Mouse (Mus musculus) limb, embryonic 10.5 days (tissue): ENCODE results near the gene Cct7. TPM values are rescaled to one million over a fixed set of nuclear protein-coding genes. Genes with fewer than 3 reads are reported as not detected.
"Not testable (repeated sequence)": the region's sequence is repeated elsewhere in the genome, so short reads cannot be mapped to it uniquely, and the experiment has no call there.

Experiments used
- DNase-seq: peaks from one replicate; pipeline ENCODE4 v3.0.0-alpha.2; 2017; ENCODE audit warnings: low spot score
- H3K27ac ChIP-seq: fragments of 300-500 bp; sonication (generic); 2 replicates; pipeline ENCODE4 v1.5.1; 2016; ENCODE audit warnings: mild to moderate bottlenecking
- H3K27me3 ChIP-seq: fragments of 300-500 bp; sonication (generic); 2 replicates; pipeline ENCODE4 v1.6.1; 2016; ENCODE audit warnings: low read depth, mild to moderate bottlenecking; ENCODE audit not compliant: poor library complexity, severe bottlenecking
- H3K36me3 ChIP-seq: fragments of 300-500 bp; sonication (generic); 2 replicates; pipeline ENCODE4 v1.6.1; 2016; ENCODE audit warnings: mild to moderate bottlenecking, moderate library complexity
- H3K4me1 ChIP-seq: fragments of 300-500 bp; sonication (generic); 2 replicates; pipeline ENCODE4 v1.6.1; 2016
- H3K4me3 ChIP-seq: fragments of 300-500 bp; sonication (generic); 2 replicates; pipeline ENCODE4 v1.5.1; 2016; ENCODE audit warnings: mild to moderate bottlenecking, moderate library complexity
- H3K9me3 ChIP-seq: fragments of 300-500 bp; sonication (generic); replicated peaks from 2 replicates; pipeline ENCODE4 v1.6.1; 2016; ENCODE audit warnings: mild to moderate bottlenecking
- WGBS: fragments of 180-500 bp; shearing (Covaris S2); methylation state at CpG from one replicate; pipeline ENCODE4 v1.1.7; 2016; 5-methylcytosine and 5-hydroxymethylcytosine counted together
- polyA plus RNA-seq: library from polyadenylated mRNA; unstranded; fragments of >200 nt; fragmentation: Nextera tagmentation; extraction: Ambion mirVana; gene quantifications from 2 replicates; pipeline ENCODE4 v1.2.1, GENCODE M21; 2016

The Cct7 gene
- polyA plus RNA-seq, 1 experiment from 2014 or later: 778 TPM

GRCm38 (mm10) chr6:85436631-85437030 is 14.7 kb upstream of the Cct7 start:
- H3K27ac ChIP-seq: no peak overlapping the region
- peaks cover 14% of the 10 kb centered on the region for H3K4me1 ChIP-seq
- WGBS: 90% methylated on average over 5 of the region's 6 CpGs
- H3K27me3 ChIP-seq: no peaks in the 10 kb centered on the region
- H3K36me3 ChIP-seq: peaks cover 38% of the 10 kb centered on the region
- no peak overlapping the region for H3K4me3 ChIP-seq
- no peaks in the 10 kb centered on the region for H3K9me3 ChIP-seq
- no peak for DNase-seq

GRCm38 (mm10) chr6:85441142-85441541 is 10.2 kb upstream of the Cct7 start:
- no peaks in the 10 kb centered on the region for H3K9me3 ChIP-seq
- no peak for DNase-seq
- no peaks in the 10 kb centered on the region for H3K4me1 ChIP-seq
- H3K27me3 ChIP-seq: no peaks in the 10 kb centered on the region
- 92% methylated on average over 4 of the region's 4 CpGs for WGBS
- H3K27ac ChIP-seq: no peak overlapping the region
- H3K4me3 ChIP-seq: no peak overlapping the region
- peaks cover 81% of the 10 kb centered on the region for H3K36me3 ChIP-seq

GRCm38 (mm10) chr6:85443488-85444233 is 7.7 kb upstream of the Cct7 start:
- no peak for DNase-seq
- Histone ChIP-seq H3K9me3 (no peaks in the 10 kb centered on the region), H3K4me3 (no peak overlapping the region), H3K4me1 (no peaks in the 10 kb centered on the region), H3K27me3 (no peaks in the 10 kb centered on the region), H3K36me3 (peaks cover 89% of the 10 kb centered on the region), H3K27ac (no peak overlapping the region)
- WGBS: 91% methylated on average over 3 of the region's 3 CpGs

GRCm38 (mm10) chr6:85444266-85444965 is 6.9 kb upstream of the Cct7 start:
- Histone ChIP-seq H3K27me3 (no peaks in the 10 kb centered on the region), H3K36me3 (peaks cover 82% of the 10 kb centered on the region), H3K4me1 (no peaks in the 10 kb centered on the region), H3K27ac (no peak overlapping the region), H3K9me3 (no peaks in the 10 kb centered on the region), H3K4me3 (no peak overlapping the region)
- 89% methylated on average over 8 of the region's 8 CpGs for WGBS
- no peak for DNase-seq

GRCm38 (mm10) chr6:85445286-85445685 is 6.0 kb upstream of the Cct7 start:
- WGBS: 87% methylated on average over 5 of the region's 5 CpGs
- DNase-seq: no peak
- no peaks in the 10 kb centered on the region for H3K9me3 ChIP-seq

GRCm38 (mm10) chr6:85447351-85447750 is 4.0 kb upstream of the Cct7 start:
- Histone ChIP-seq H3K36me3 (peaks cover 52% of the 10 kb centered on the region), H3K27me3 (no peaks in the 10 kb centered on the region), H3K9me3 (no peaks in the 10 kb centered on the region), H3K4me3 (no peak overlapping the region), H3K27ac (no peak overlapping the region), H3K4me1 (peaks cover 10% of the 10 kb centered on the region)
- DNase-seq: no peak
- WGBS: 91% methylated on average over 6 of the region's 6 CpGs

More at GRCm38 (mm10) chr6:85445286-85445685, 6.0 kb upstream of the Cct7 start:
- Histone ChIP-seq H3K36me3 (peaks cover 73% of the 10 kb centered on the region), H3K27me3 (no peaks in the 10 kb centered on the region), H3K27ac (no peak overlapping the region), H3K4me1 (peaks cover 1% of the 10 kb centered on the region), H3K4me3 (no peak overlapping the region)

GRCm38 (mm10) chr6:85450140-85450539 is 1.2 kb upstream of the Cct7 start:
- DNase-seq, H3K9me3 ChIP-seq, H3K27me3 ChIP-seq, H3K27ac ChIP-seq: not testable (repeated sequence)
- peak overlapping the region; percentile 69 for H3K4me3 ChIP-seq
- peaks cover 30% of the 10 kb centered on the region for H3K4me1 ChIP-seq
- peaks cover 40% of the 10 kb centered on the region for H3K36me3 ChIP-seq
- 64% methylated on average over 1 of the region's 1 CpGs for WGBS

GRCm38 (mm10) chr6:85451664-85452410 is 523 bp downstream of the Cct7 start, which contains the start of gene Pradc1:
Gene Pradc1, minus strand, starts transcription at chr6:85451970.
- peak; percentile 98 for DNase-seq
- H3K4me3 ChIP-seq: peak within 1 kb of the TSS; percentile 69
- no peaks in the 10 kb centered on the region for H3K9me3 ChIP-seq
- no peaks in the 10 kb centered on the region for H3K27me3 ChIP-seq
- H3K27ac ChIP-seq: peak within 1 kb of the TSS; percentile 94
- peaks cover 34% of the 10 kb centered on the region for H3K36me3 ChIP-seq
- WGBS: under 1% methylated on average over 54 of the region's 54 CpGs
- peaks cover 30% of the 10 kb centered on the region for H3K4me1 ChIP-seq

- H3K4me1 ChIP-seq: peaks cover 30% of the 10 kb centered on the region
- H3K27me3 ChIP-seq: no peaks in the 10 kb centered on the region
- WGBS: under 1% methylated on average over 15 of the region's 15 CpGs
- peak overlapping the region; percentile 94 for H3K27ac ChIP-seq
- peaks cover 34% of the 10 kb centered on the region for H3K36me3 ChIP-seq
- H3K4me3 ChIP-seq: peak overlapping the region; percentile 69
- no peaks in the 10 kb centered on the region for H3K9me3 ChIP-seq
- no peak for DNase-seq
Measured at GRCm38 (mm10) chr6:85452411-85452665, 1.0 kb downstream of the Cct7 start.

- H3K9me3 ChIP-seq: no peaks in the 10 kb centered on the region
- DNase-seq: no peak
- 16% methylated on average over 7 of the region's 7 CpGs for WGBS
- peaks cover 30% of the 10 kb centered on the region for H3K4me1 ChIP-seq
- peak overlapping the region; percentile 69 for H3K4me3 ChIP-seq
- peaks cover 34% of the 10 kb centered on the region for H3K36me3 ChIP-seq
- no peaks in the 10 kb centered on the region for H3K27me3 ChIP-seq
- H3K27ac ChIP-seq: peak overlapping the region; percentile 94
Measured at GRCm38 (mm10) chr6:85452816-85453215, 1.5 kb downstream of the Cct7 start.

GRCm38 (mm10) chr6:85459621-85460020 is 8.3 kb downstream of the Cct7 start:
- Histone ChIP-seq H3K4me1 (no peaks in the 10 kb centered on the region; the same call in 1 of the 2 replicates), H3K27ac (no peak overlapping the region), H3K36me3 (peaks cover 91% of the 10 kb centered on the region), H3K4me3 (no peak overlapping the region), H3K27me3 (no peaks in the 10 kb centered on the region), H3K9me3 (no peaks in the 10 kb centered on the region)
- 89% methylated on average over 2 of the region's 2 CpGs for WGBS
- DNase-seq: no peak

GRCm38 (mm10) chr6:85465381-85465780 is 14.1 kb downstream of the Cct7 start:
- Histone ChIP-seq H3K36me3 (peaks cover 97% of the 10 kb centered on the region), H3K9me3 (no peaks in the 10 kb centered on the region)
- no peak for DNase-seq

More at GRCm38 (mm10) chr6:85465381-85465780, 14.1 kb downstream of the Cct7 start:
- H3K27ac ChIP-seq: no peak overlapping the region
- no peaks in the 10 kb centered on the region for H3K4me1 ChIP-seq
- no peaks in the 10 kb centered on the region for H3K27me3 ChIP-seq
- H3K4me3 ChIP-seq: no peak overlapping the region
